Mouse (Mus musculus) small intestine, adult 2 months (tissue): Measurements from ENCODE around the gene Rbm20. TPM values are rescaled to one million over a fixed set of nuclear protein-coding genes. Genes with fewer than 3 reads are reported as not detected.

ENCODE experiments used
- H3K27ac ChIP-seq: fragments of 200-500 bp; 2 replicates; pipeline ENCODE4 v1.5.1; 2012; ENCODE audit warnings: low read depth, low read length, control low read depth, inconsistent platforms; ENCODE audit not compliant: insufficient read depth
- H3K27me3 ChIP-seq: fragments of 200-500 bp; 2 replicates; pipeline ENCODE4 v1.6.1; 2012; ENCODE audit warnings: mild to moderate bottlenecking, moderate library complexity, low read length, inconsistent platforms; ENCODE audit not compliant: control insufficient read depth, insufficient read depth
- H3K36me3 ChIP-seq: fragments of 200-500 bp; 2 replicates; pipeline ENCODE4 v1.6.1; 2012; ENCODE audit warnings: mild to moderate bottlenecking, low read length, control low read depth, inconsistent platforms; ENCODE audit not compliant: control insufficient read depth, insufficient read depth
- H3K4me1 ChIP-seq: fragments of 200-500 bp; 2 replicates; pipeline ENCODE4 v1.6.1; 2012; ENCODE audit warnings: low read length, inconsistent platforms, mixed read lengths; ENCODE audit not compliant: control insufficient read depth, insufficient read depth, insufficient read length
- H3K4me3 ChIP-seq: fragments of 200-500 bp; 2 replicates; pipeline ENCODE4 v1.5.1; 2012; ENCODE audit warnings: low read depth, mild to moderate bottlenecking, control low read depth, inconsistent platforms, low read length, moderate library complexity
- CTCF ChIP-seq: fragments of 200-500 bp; IDR thresholded peaks from 2 replicates; pipeline ENCODE4 v1.5.1; 2012; ENCODE audit warnings: low read depth, mild to moderate bottlenecking, control low read depth, inconsistent platforms, low read length, moderate library complexity, mixed read lengths; ENCODE audit not compliant: insufficient replicate concordance, insufficient read length; ENCODE audit errors: extremely low read depth
- POLR2A ChIP-seq: fragments of 200-500 bp; IDR thresholded peaks from 2 replicates; pipeline ENCODE4 v1.6.1; 2012; ENCODE audit warnings: low read depth, mild to moderate bottlenecking, control low read depth, inconsistent platforms, low read length, moderate library complexity
- WGBS: fragments of 180-500 bp; shearing (Covaris S2); methylation state at CpG from one replicate; pipeline ENCODE4 v1.1.7; 2018; 5-methylcytosine and 5-hydroxymethylcytosine counted together
- polyA plus RNA-seq: library from polyadenylated mRNA; depleted of rRNA; stranded (reverse); fragments of >200 nt; gene quantifications from 2 replicates; pipeline ENCODE4 v1.2.3, GENCODE M21; 2012

Gene Rbm20
- polyA plus RNA-seq, 1 experiment = 0.16 TPM

DNA sequence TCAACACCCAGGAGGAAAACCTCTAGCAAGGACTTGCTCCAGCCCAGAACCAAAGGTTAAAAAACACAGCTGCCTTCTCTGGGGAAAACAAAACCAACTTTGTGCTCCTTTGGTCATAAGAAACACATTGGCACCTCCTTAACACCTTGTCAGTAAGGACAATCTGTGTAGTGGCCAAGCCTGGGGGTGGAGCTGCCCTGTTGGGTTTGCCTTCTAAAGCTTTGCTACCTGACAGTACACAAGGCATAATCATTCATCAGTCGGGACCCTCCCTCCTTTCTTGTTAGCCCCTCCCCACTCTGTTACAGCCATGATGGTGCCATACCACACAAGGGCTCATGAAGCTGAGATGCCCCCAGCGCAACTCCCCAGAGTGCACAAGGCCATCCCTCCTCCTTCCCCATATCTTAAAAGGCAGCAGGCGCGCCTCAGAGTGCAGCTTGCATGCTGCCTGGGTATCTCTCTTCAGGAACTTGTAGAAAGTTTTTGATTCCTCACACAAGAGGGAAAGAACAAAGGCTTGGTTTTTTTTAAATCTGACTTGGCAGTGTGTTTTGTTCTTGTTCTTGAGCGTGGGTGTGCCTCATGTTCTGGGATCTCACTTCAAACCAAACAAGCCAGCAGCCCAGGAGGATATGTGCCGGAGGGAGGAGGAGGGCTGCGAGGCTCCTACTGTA lies 132.2 kb downstream of the Rbm20 start:
- TF ChIP-seq CTCF = no peak
- TF ChIP-seq POLR2A = no peak
- Histone ChIP-seq H3K4me3 (no peak overlapping the region), H3K27ac (peak overlapping the region; percentile 50), H3K36me3 (no peaks in the 10 kb centered on the region), H3K27me3 (no peaks in the 10 kb centered on the region), H3K4me1 (peaks cover 23% of the 10 kb centered on the region)
- 24% methylated on average over 7 of the region's 7 CpGs for WGBS

DNA sequence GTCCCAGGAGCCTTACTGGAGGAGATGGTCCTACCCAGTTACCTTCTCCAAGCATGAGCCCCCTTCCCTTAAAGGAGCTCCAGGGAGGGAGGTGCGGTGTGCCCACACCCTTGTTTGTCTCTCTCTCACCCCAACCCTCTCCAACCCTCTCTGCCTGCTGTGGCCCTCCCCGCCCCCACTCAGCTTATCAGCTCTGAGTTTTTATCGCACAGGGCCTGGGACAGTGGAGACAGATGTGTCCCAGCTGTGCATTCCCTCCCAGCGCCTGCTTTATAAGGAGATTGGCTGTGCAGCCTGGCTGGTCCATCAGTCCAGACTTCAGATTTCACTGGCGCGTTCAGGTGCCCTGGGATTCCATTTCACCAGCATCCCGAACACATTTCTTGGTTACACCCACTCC lies 132.9 kb downstream of the Rbm20 start:
- Histone ChIP-seq H3K4me3 (no peak overlapping the region), H3K36me3 (no peaks in the 10 kb centered on the region), H3K27me3 (no peaks in the 10 kb centered on the region), H3K4me1 (peaks cover 23% of the 10 kb centered on the region), H3K27ac (peak overlapping the region; percentile 50)
- TF ChIP-seq CTCF (no peak), POLR2A (no peak)
- 26% methylated on average over 7 of the region's 7 CpGs for WGBS

DNA sequence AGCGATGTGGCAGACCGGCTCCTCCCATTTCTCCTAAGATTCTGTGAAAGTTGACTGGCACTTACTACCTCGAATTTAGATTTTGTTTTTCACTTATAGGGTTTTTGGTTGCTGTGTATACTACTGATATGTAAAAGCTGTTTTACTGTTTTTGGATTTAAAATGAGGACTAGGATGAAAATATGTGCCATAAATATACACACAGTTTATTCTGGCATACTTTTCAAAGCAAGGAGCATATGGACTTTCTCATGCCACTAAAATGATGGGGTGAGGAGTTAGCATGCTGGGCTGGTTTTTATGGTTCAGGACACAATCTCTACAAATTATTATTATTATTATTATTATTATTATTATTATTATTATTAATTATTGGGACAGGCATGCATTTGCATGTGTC lies 133.5 kb downstream of the Rbm20 start:
- H3K27me3 ChIP-seq = no peaks in the 10 kb centered on the region
- no peak overlapping the region for H3K4me3 ChIP-seq
- no peaks in the 10 kb centered on the region for H3K36me3 ChIP-seq
- no peak overlapping the region for H3K27ac ChIP-seq
- TF ChIP-seq POLR2A (no peak), CTCF (no peak)
- WGBS = 59% methylated on average over 3 of the region's 3 CpGs
- H3K4me1 ChIP-seq = peaks cover 23% of the 10 kb centered on the region

DNA sequence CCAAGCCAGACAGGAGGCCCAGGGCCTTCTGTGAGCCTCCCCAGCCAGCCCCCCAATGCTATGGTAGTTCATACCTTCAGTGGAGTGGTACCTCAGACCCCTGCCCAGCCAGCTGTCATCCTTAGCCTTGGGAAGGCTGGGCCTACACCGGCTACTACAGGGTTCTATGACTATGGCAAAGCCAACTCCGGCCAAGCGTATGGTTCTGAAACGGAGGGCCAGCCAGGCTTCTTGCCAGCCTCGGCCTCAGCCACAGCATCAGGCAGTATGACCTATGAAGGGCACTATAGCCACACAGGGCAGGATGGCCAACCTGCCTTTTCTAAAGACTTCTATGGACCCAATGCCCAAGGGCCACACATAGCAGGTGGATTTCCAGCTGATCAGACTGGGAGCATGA lies 136.5 kb downstream of the Rbm20 start:
- H3K36me3 ChIP-seq = no peaks in the 10 kb centered on the region
- TF ChIP-seq POLR2A (no peak), CTCF (no peak)
- H3K4me1 ChIP-seq = peaks cover 16% of the 10 kb centered on the region
- no peak overlapping the region for H3K27ac ChIP-seq
- H3K27me3 ChIP-seq = no peaks in the 10 kb centered on the region
- H3K4me3 ChIP-seq = no peak overlapping the region
- over 99% methylated on average over 5 of the region's 5 CpGs for WGBS

DNA sequence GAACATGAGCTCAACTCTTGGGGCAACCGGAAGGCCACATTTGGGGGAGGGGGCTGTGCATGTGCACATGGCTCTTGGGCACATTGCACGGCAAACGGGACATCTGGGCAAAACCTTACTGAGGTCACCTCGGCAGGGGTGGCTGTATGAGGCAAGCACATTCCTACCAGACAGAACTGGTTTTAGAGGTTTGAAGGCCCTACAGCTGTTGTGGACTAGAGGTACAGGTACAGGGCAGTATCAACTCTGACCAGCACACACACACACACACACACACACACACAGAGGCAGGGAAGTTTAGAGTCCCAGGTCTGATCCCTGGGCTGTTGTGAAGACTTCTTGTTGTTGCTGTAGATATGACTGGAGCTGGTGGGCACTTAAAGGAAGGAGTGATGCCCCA lies 138.6 kb downstream of the Rbm20 start:
- Histone ChIP-seq H3K27ac (no peak overlapping the region), H3K27me3 (no peaks in the 10 kb centered on the region), H3K36me3 (no peaks in the 10 kb centered on the region), H3K4me3 (no peak overlapping the region), H3K4me1 (no peaks in the 10 kb centered on the region; the same call in 1 of the 2 replicates)
- TF ChIP-seq POLR2A = no peak
- TF ChIP-seq CTCF = no peak
- WGBS = 86% methylated on average over 4 of the region's 4 CpGs

DNA sequence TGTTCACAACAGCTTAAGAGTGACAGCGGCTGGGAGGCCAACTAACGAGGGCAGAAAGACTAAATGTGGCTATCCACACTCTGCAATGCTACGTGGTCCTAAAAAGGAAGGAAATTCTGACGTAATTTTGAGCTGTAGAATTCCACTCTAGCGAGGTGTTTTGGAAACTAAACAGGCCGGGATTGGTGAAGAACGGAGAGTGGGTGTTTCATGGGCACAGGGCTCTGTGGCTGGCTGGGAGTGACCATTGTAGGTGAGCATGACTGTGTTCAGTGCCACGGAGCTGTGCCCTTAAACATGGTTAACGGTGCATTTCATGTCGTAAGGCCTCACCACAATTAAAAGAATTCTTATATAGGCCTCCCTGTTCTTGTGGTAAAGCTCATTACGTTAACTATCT lies 139.1 kb downstream of the Rbm20 start:
- Histone ChIP-seq H3K4me1 (no peaks in the 10 kb centered on the region), H3K36me3 (no peaks in the 10 kb centered on the region), H3K4me3 (no peak overlapping the region), H3K27ac (no peak overlapping the region), H3K27me3 (no peaks in the 10 kb centered on the region)
- WGBS = 88% methylated on average over 11 of the region's 11 CpGs
- TF ChIP-seq CTCF (no peak), POLR2A (no peak)

DNA sequence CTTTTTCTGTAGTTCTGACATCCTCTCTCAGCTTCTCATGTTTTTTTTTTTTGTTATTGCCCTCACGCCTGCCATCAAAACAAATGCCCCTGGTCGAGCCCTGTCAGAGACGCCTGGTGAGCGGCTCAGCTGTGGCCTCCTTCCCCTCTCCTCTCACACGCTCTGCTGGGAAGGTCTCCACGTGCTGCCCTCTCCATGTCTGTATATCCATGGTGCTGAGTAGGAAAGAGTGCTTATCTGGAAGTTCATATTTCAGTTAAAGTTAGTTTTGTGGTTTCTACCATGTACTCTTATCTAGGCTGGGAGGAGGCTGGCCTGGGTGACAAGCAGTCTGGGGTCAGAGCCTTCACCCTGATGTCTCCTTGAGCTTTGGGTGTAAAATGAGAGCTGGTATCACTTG lies 142.2 kb downstream of the Rbm20 start:
- H3K27ac ChIP-seq = no peak overlapping the region
- H3K4me1 ChIP-seq = peaks cover 6% of the 10 kb centered on the region; the same call in 1 of the 2 replicates
- no peaks in the 10 kb centered on the region for H3K36me3 ChIP-seq
- H3K4me3 ChIP-seq = no peak overlapping the region
- no peaks in the 10 kb centered on the region for H3K27me3 ChIP-seq
- TF ChIP-seq POLR2A = no peak
- TF ChIP-seq CTCF = no peak
- 84% methylated on average over 6 of the region's 6 CpGs for WGBS
